Mouse (Mus musculus): ENCODE measurements around the gene Lce1h.

Gene Lce1h

DNA sequence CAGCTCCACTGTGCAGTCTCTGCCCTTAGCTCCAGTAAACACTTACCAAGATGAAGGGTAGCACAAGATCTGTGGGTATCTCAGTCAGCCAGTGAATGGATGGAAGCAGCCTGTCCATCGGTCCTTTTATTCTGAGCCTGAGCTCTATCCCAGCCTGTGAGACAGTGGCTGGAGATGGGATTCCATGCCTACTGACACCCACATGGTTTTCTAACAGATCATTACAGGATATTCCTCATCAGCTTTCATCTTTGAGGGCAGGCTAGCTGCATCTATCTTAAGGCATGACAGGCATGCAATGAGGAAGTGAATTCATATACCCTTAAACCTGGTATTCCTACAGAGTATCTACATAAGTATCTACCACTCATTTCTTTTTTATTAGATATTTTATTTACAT is at the start of gene Lce1h:
TSS of gene Lce1h (minus strand) at position 101 of the 400 bp plus-strand sequence.
- DNase-seq (ENCODE audit: low spot score in 2 of 2): no peak

DNA sequence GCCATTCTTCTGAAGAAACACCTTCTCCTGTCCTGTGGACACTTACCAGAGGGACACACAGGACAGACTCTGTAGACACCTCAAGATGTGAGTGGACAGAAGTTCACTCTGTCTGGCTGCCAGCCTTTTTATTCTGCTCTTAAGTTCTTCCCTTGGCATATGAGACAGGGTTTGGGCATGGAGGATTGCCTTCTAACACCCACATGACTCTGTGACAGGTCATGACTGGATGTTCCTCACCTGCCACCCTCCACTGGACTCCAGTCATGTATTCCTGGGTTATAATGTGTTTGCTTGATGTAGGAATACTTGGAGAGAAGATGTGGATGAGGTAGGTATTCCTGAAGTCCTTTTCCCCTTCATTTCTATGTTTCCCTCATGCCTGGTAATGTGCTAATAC is 42.9 kb upstream of the Lce1h start, which contains the start of gene Lce1k:
TSS of gene Lce1k (minus strand) at position 101 of the 400 bp plus-strand sequence.
- no peak for DNase-seq (ENCODE audit: low spot score in 2 of 2)

GRCm38 (mm10) chr3:92790414-92790813 is 25.5 kb upstream of the Lce1h start, which contains the start of gene Lce1j:
Lce1j (minus strand) TSS chr3:92790514.
- no peak for DNase-seq (ENCODE audit: low spot score in 2 of 2)

DNA sequence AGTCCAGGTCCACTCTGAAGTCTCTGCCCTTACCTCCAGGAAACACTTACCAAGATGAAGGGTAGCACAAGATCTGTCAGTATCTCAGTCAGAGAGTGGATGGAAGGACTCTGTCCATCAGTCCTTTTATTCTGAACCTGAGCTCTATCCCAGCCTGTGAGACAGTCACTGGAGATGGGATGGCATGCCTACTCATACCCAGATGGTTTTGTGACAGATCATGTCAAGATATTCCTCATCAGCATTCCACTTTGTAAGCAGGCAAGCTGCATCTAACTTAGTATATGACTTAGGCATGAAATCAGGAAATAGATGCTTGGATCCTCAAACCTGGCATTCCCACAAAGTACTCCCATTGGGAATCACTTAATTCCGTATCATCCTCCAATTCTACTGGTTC is 13.9 kb upstream of the Lce1h start, which contains the start of gene Lce1i:
TSS of gene Lce1i (minus strand) at position 101 of the 400 bp plus-strand sequence.
- DNase-seq (ENCODE audit: low spot score in 2 of 2): no peak

GRCm38 (mm10) chr3:92771573-92771972 is 6.7 kb upstream of the Lce1h start:
- no peak for DNase-seq (ENCODE audit: low spot score in 2 of 2)

DNA sequence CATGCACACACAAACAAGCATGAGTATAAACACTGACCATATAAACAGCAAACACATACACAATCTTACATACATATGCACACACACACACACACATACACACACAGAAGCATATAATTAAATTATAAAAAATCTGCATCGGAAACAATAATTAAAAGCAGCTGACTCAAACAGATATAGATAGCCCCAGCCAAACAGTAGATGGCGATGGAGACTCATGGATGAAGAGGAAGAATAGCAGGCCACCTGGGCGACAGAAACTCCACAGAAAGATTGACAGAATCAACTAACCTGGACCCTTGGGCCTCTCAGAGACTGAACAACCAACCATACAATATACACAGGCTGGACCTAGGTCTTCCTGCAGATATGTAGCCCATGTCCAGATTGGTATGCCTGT is 11.7 kb downstream of the Lce1h start:
- no peak for DNase-seq (ENCODE audit: low spot score in 2 of 2)

DNA sequence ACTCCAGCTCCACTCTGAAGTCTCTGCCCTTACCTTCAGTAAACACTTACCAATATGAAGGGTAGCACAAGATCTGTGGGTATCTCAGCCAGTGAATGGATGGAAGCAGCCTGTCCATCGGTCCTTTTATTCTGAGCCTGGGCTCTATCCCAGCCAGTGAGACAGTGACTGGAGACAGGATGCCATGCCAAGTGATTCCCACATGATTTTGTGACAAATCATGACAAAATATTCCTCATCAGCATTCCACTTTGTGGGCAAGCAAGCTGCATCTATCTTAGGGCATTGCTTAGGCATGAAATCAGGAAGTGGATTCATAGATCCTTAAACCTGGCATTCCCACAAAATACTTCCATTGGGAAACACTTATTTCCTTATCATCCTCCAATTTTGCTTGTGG is 12.6 kb downstream of the Lce1h start, which contains the start of gene Lce1g:
TSS of gene Lce1g (minus strand) at position 101 of the 400 bp plus-strand sequence.
- no peak for DNase-seq (ENCODE audit: low spot score in 2 of 2)

DNA sequence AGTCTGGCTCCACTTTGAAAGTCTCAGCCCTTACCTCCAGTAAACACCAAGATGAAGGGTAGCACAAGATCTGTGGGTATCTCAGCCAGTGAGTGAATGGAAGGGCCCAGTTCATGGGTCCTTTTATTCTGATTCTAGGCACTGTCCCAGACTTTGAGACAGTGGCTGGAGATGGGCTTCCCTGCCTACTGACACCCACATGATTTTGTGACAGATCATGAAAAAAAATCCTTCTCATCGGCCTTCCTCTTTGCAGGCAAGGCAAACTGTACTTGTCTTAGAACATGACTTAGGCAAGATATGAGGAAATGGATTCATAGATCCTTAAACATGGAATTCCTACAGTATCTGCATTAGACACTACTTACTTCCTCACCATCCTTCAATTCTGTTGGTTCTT is 25.9 kb downstream of the Lce1h start, which contains the start of gene Gm38119:
TSS of gene Gm38119 (minus strand) at position 101 of the 400 bp plus-strand sequence.
- DNase-seq (ENCODE audit: low spot score in 2 of 2): no peak

- no peak for DNase-seq (ENCODE audit: low spot score in 2 of 2)
Measured at GRCm38 (mm10) chr3:92722631-92723030, 42.2 kb downstream of the Lce1h start.

DNA sequence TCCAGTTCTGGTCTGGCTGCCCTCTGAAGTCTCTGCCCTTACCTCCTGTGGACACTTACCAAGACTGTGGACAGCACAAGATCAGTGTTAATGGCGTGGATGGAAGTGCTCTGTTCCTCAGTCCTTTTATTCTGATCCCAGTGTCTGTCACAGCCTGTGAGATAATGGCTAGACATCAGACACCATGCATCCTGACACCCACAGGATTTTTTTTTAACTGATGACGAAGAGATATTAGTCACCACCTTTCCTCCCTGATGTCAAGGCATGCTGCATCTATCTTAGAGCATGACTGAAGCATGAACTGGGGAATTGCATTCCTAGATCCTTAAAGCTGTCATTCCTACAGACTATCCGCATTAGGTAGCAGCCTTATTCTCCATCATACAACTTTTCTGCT is 44.6 kb downstream of the Lce1h start, which contains the start of gene Lce1f:
TSS of gene Lce1f (minus strand) at position 101 of the 400 bp plus-strand sequence.
- DNase-seq (ENCODE audit: low spot score in 2 of 2): no peak

DNA sequence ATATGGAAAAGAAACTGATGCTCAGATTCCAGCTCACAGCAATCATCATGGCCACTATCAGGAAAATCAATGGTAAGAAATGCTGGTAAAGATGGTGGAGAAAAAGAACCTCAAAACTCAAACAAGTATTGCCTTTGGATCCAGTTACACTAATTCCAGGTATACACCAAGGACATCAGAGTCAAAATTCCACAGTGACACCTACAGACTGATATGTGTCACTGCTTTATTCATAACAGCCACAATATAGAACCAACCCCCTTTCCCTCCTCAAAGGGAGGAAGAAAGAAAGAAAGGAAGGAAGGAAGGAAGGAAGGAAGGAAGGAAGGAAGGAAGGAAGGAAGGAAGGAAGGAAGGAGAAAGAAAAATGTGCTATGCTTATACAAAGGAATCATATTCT is 49.7 kb downstream of the Lce1h start:
- DNase-seq (ENCODE audit: low spot score in 2 of 2): no peak

Measured in frontal cortex, postnatal 25 days (tissue).